Mouse (Mus musculus) testis, adult 2 months (tissue): Measurements from ENCODE around the gene Tnr.

ENCODE experiments used
- CTCF ChIP-seq: fragments of 200-500 bp; IDR thresholded peaks from 2 replicates; pipeline ENCODE4 v1.5.1; 2012; ENCODE audit warnings: low read depth, mild to moderate bottlenecking, inconsistent platforms, low read length, moderate library complexity; ENCODE audit not compliant: control insufficient read depth, insufficient read depth, insufficient replicate concordance
- POLR2A ChIP-seq: fragments of 200-500 bp; IDR thresholded peaks from 2 replicates; pipeline ENCODE4 v1.6.1; 2012; ENCODE audit warnings: low read depth, mild to moderate bottlenecking, inconsistent platforms, low read length, moderate library complexity; ENCODE audit not compliant: control insufficient read depth

GRCm38 (mm10) chr1:159499806-159500460 lies 23.6 kb upstream of the Tnr start:
- TF ChIP-seq CTCF (no peak), POLR2A (no peak)
